Mouse (Mus musculus) lung, embryonic 16.5 days (tissue): ENCODE results near the gene Serpina9. TPM values are rescaled to one million over a fixed set of nuclear protein-coding genes. Genes with fewer than 3 reads are reported as not detected.

Experiments
- ATAC-seq: fragments of 200-750 bp; cut with Nextera tagmentation; 2 replicates; pipeline ENCODE4 v1.8.0; 2017; ENCODE audit warnings: low read depth, mild to moderate bottlenecking, moderate library complexity
- H3K27ac ChIP-seq: fragments of 300-500 bp; sonication (generic); 2 replicates; pipeline ENCODE4 v1.5.1; 2014; ENCODE audit warnings: mild to moderate bottlenecking, control low read depth, low read length
- H3K27me3 ChIP-seq: fragments of 300-500 bp; sonication (generic); 2 replicates; pipeline ENCODE4 v1.6.1; 2014; ENCODE audit warnings: low read depth, low read length, mixed read lengths; ENCODE audit not compliant: control insufficient read depth, insufficient read depth
- H3K36me3 ChIP-seq: fragments of 300-500 bp; sonication (generic); 2 replicates; pipeline ENCODE4 v1.6.1; 2014; ENCODE audit warnings: low read length; ENCODE audit not compliant: control insufficient read depth, insufficient read depth
- H3K4me1 ChIP-seq: fragments of 300-500 bp; sonication (generic); replicated peaks from 2 replicates; pipeline ENCODE4 v1.6.1; 2014; ENCODE audit warnings: low read length, mixed read lengths; ENCODE audit not compliant: control insufficient read depth, insufficient read depth
- H3K4me2 ChIP-seq: fragments of 300-500 bp; sonication (generic); 2 replicates; pipeline ENCODE4 v1.6.1; 2014; ENCODE audit warnings: low read depth, low read length, control low read depth
- H3K4me3 ChIP-seq: fragments of 300-500 bp; sonication (generic); 2 replicates; pipeline ENCODE4 v1.5.1; 2014; ENCODE audit warnings: mild to moderate bottlenecking, low read length, control low read depth
- H3K9ac ChIP-seq: fragments of 300-500 bp; sonication (generic); 2 replicates; pipeline ENCODE4 v1.6.1; 2014; ENCODE audit warnings: low read length, control low read depth
- H3K9me3 ChIP-seq: fragments of 300-500 bp; sonication (generic); 2 replicates; pipeline ENCODE4 v1.6.1; 2016; ENCODE audit warnings: low read length; ENCODE audit not compliant: control insufficient read depth
- WGBS: fragments of 180-500 bp; shearing (Covaris S2); extraction: QIAGEN DNeasy Blood & Tissue Kit; methylation state at CpG from one replicate; pipeline ENCODE4 v1.1.7; 2014; 5-methylcytosine and 5-hydroxymethylcytosine counted together
- polyA plus RNA-seq: library from polyadenylated mRNA; unstranded; fragments of >200 nt; fragmentation: Nextera tagmentation; extraction: Ambion mirVana; gene quantifications from 2 replicates; pipeline ENCODE4 v1.2.1, GENCODE M21; 2015

The Serpina9 gene
- polyA plus RNA-seq, 1 experiment from 2014 or later = 0.38 TPM

- ATAC-seq = peak; percentile 71
- Histone ChIP-seq H3K36me3 (no peaks in the 10 kb centered on the region), H3K9ac (no peak overlapping the region), H3K4me3 (no peak overlapping the region), H3K27me3 (no peaks in the 10 kb centered on the region), H3K27ac (no peak overlapping the region), H3K4me2 (no peak overlapping the region), H3K9me3 (peaks cover 3% of the 10 kb centered on the region; the same call in 1 of the 2 replicates), H3K4me1 (no peaks in the 10 kb centered on the region)
- WGBS = 56% methylated on average over 6 of the region's 6 CpGs
Observed at GRCm38 (mm10) chr12:104041401-104041800, 27.8 kb upstream of the Serpina9 start.

DNA sequence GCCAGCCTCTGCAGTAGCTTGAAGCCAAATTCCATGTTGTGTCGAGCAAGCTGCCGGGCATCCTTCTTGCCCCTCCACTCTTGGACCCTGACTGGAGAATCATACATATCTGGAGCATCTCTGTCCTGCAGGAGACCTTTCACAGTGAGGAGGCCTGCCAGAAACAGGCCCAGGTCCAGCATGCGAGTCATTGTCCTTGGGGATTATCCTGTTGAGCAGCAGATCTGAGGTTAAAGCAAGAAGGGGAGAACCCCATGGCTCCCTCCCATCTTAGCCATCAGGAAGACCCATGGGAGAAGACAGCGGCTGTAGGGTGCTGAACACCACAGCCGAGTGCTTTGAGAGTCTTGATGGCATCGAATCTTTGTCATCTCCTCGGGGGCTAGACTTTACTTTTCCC lies 24.6 kb upstream of the Serpina9 start:
- H3K4me1 ChIP-seq = no peaks in the 10 kb centered on the region
- no peak overlapping the region for H3K9ac ChIP-seq
- WGBS = 84% methylated on average over 7 of the region's 7 CpGs
- H3K27me3 ChIP-seq = no peaks in the 10 kb centered on the region
- no peaks in the 10 kb centered on the region for H3K9me3 ChIP-seq
- no peak for ATAC-seq
- H3K36me3 ChIP-seq = no peaks in the 10 kb centered on the region
- no peak overlapping the region for H3K4me2 ChIP-seq
- no peak overlapping the region for H3K27ac ChIP-seq
- no peak overlapping the region for H3K4me3 ChIP-seq

DNA sequence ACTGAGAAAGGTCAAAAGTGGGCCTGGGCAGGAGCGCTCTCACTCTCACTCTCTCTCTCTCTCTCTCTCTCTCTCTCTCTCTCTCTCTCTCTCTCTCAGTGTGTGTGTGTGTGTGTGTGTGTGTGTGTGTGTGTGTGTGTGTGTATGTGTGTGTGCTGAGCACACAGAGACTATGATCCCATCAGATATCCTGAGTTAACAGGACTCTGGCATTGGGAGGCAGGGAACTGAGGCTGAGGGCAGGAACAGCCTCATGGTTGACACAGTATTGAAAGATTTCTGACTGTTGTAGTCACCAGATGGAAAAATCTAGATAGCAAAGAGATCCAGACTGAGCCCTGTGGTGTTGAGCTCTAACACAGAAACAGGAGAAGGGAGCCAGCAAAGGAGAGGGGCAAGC lies 20.2 kb upstream of the Serpina9 start:
- Histone ChIP-seq H3K4me3 (no peak overlapping the region), H3K27me3 (no peaks in the 10 kb centered on the region), H3K27ac (no peak overlapping the region), H3K9ac (no peak overlapping the region), H3K9me3 (no peaks in the 10 kb centered on the region), H3K36me3 (no peaks in the 10 kb centered on the region), H3K4me2 (no peak overlapping the region), H3K4me1 (no peaks in the 10 kb centered on the region)
- no peak for ATAC-seq
- 67% methylated on average over 1 of the region's 1 CpGs for WGBS

DNA sequence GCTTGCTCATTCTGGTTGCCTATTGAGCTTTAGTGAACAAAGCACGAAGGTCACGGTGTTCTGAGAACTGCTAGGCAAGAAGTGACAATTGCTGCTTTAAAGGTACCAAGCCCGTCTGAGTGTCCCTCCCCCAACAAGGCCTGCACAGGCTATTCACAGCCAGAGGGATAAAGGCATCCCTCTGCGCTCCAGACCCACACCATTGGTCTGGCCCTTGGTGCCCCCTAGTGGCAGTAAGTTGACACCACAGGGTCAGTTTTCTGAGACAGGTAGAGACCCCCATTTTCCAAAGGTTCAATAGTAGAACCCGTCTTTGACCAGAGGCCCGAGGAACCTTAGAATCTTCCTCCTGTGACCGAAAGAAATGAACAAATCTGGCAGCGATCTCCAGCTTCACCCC lies 16.4 kb upstream of the Serpina9 start:
- Histone ChIP-seq H3K4me1 (no peaks in the 10 kb centered on the region), H3K9ac (no peak overlapping the region), H3K4me2 (no peak overlapping the region), H3K27ac (no peak overlapping the region), H3K4me3 (no peak overlapping the region), H3K27me3 (no peaks in the 10 kb centered on the region), H3K36me3 (no peaks in the 10 kb centered on the region), H3K9me3 (no peaks in the 10 kb centered on the region)
- WGBS = 39% methylated on average over 8 of the region's 8 CpGs
- ATAC-seq = no peak

GRCm38 (mm10) chr12:104015280-104015679 lies 1.7 kb upstream of the Serpina9 start:
- H3K4me3 ChIP-seq = no peak overlapping the region
- H3K9ac ChIP-seq = no peak overlapping the region
- peaks cover 2% of the 10 kb centered on the region; the same call in 1 of the 2 replicates for H3K9me3 ChIP-seq
- H3K4me1 ChIP-seq = no peaks in the 10 kb centered on the region
- H3K36me3 ChIP-seq = no peaks in the 10 kb centered on the region
- no peaks in the 10 kb centered on the region for H3K27me3 ChIP-seq
- no peak overlapping the region for H3K27ac ChIP-seq
- no peak overlapping the region for H3K4me2 ChIP-seq
- ATAC-seq = no peak
- 62% methylated on average over 3 of the region's 3 CpGs for whole genome bisulfite sequencing

DNA sequence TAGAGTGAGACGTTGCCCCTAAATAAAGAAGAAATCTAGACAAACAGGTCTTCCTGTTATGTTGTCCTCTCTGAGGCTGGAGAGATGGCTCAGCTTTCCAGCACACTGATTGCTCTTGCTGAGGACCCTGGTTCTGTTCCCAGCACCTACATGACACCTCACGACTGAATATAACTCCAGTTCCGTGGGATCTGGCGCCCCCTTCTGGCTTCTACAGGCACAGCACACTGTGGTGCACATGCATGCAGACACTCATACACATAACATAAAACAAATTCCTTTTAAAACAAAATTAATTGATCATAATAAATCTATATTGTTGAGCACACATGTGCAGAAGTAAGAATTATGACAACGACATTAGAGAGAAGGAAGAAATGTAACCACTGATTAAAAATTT lies 8.9 kb downstream of the Serpina9 start:
- 77% methylated on average over 5 of the region's 5 CpGs for WGBS
- H3K9ac ChIP-seq = no peak overlapping the region
- H3K36me3 ChIP-seq = no peaks in the 10 kb centered on the region
- ATAC-seq = no peak
- 0 out of 2 replicates have a peak, but pooled peaks cover 2% of the 10 kb centered on the region for H3K9me3 ChIP-seq
- H3K27ac ChIP-seq = no peak overlapping the region
- peaks cover 15% of the 10 kb centered on the region for H3K4me1 ChIP-seq
- H3K4me3 ChIP-seq = no peak overlapping the region
- H3K4me2 ChIP-seq = no peak overlapping the region
- H3K27me3 ChIP-seq = no peaks in the 10 kb centered on the region

GRCm38 (mm10) chr12:104003238-104003612 lies 10.3 kb downstream of the Serpina9 start:
- H3K27me3 ChIP-seq = no peaks in the 10 kb centered on the region
- peak overlapping the region; percentile 76 for H3K27ac ChIP-seq
- no peak overlapping the region; the same call in 1 of the 2 replicates for H3K4me2 ChIP-seq
- peak; percentile 63 for ATAC-seq
- WGBS = 15% methylated on average over 4 of the region's 4 CpGs
- H3K4me3 ChIP-seq = no peak overlapping the region
- H3K36me3 ChIP-seq = no peaks in the 10 kb centered on the region
- H3K4me1 ChIP-seq = peaks cover 15% of the 10 kb centered on the region
- no peak overlapping the region for H3K9ac ChIP-seq
- H3K9me3 ChIP-seq = 0 out of 2 replicates have a peak, but pooled peaks cover 2% of the 10 kb centered on the region

DNA sequence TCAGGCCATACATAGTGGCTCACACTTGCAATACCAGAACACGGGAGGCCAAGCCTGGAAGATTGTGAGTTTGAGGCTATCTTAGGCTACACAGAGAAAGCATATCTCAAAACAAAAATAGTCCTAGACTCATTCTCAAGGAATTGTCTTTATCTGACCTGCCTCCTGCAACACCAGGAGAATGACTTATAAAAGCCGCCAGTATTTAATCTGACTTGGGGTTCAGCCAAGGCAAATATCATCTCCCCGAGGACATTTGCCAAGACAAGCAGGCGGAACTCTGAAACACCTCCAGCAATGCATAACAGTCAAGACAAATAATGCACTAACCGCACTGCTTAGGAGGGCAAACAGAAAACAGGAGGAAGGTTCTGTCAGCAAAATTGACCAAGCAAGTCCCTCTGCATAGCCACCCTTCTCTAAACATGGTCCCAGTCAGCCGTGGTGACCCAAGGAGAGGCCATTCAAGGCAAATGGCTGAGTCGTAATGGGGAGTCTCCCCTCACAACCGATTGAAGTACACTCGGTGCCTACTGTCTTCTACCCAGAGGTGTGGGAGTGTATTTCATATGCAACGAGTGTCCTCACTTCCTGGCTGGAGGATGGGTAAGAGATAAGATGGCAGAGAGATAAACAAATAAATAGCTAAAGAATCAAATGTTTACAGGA lies 10.9 kb downstream of the Serpina9 start:
- H3K9ac ChIP-seq = no peak overlapping the region
- no peak overlapping the region; the same call in 1 of the 2 replicates for H3K4me2 ChIP-seq
- H3K36me3 ChIP-seq = no peaks in the 10 kb centered on the region
- H3K27ac ChIP-seq = peak overlapping the region; percentile 76
- WGBS = 20% methylated on average over 10 of the region's 10 CpGs
- H3K9me3 ChIP-seq = 0 out of 2 replicates have a peak, but pooled peaks cover 2% of the 10 kb centered on the region
- ATAC-seq = peak; percentile 81
- H3K4me1 ChIP-seq = peaks cover 15% of the 10 kb centered on the region
- no peaks in the 10 kb centered on the region for H3K27me3 ChIP-seq
- no peak overlapping the region for H3K4me3 ChIP-seq

GRCm38 (mm10) chr12:104000594-104000993 lies 13.0 kb downstream of the Serpina9 start:
- 82% methylated on average over 3 of the region's 3 CpGs for WGBS
- Histone ChIP-seq H3K9me3 (0 out of 2 replicates have a peak, but pooled peaks cover 2% of the 10 kb centered on the region), H3K27ac (no peak overlapping the region), H3K4me2 (no peak overlapping the region), H3K4me3 (no peak overlapping the region), H3K4me1 (peaks cover 15% of the 10 kb centered on the region), H3K36me3 (no peaks in the 10 kb centered on the region), H3K9ac (no peak overlapping the region), H3K27me3 (no peaks in the 10 kb centered on the region)
- no peak for ATAC-seq
